Mouse (Mus musculus) left cerebral cortex, postnatal 14 days (tissue): ENCODE data around the gene Arxes1. TPM values are rescaled to one million over a fixed set of nuclear protein-coding genes. Genes with fewer than 3 reads are reported as not detected.
A peak's percentile ranks its signal among the peaks of the same experiment; 100 is the strongest.
"Not testable (repeated sequence)": the region's sequence is repeated elsewhere in the genome, so short reads cannot be mapped to it uniquely, and the experiment has no call there.

Experiments
- DNase-seq, 2 experiments: peaks; one replicate each; pipeline ENCODE4 v3.0.0; 2021 to 2022; ENCODE audit warnings: low spot score in 2 of 2, mixed read lengths in 1 of 2
- intact Hi-C: fragments of 180-260 bp; cut with DNase I; formaldehyde crosslinking; loops from one replicate; pipeline ENCODE4 v1.15.1; 2025
- long read RNA-seq, 2 experiments: library from polyadenylated mRNA; stranded (forward); transcript quantifications; one replicate each; pipeline ENCODE4 v2.0.0; 2021
- total RNA-seq, 2 experiments: library from RNA; stranded (reverse); gene quantifications; 2 replicates each; pipeline ENCODE4 v1.2.3; 2021

The Arxes1 gene
- 10 to 100 TPM; 57.2 to 59.4 TPM for total RNA-seq
- long read RNA-seq, experiment 1, transcript Arxes1-201 (1 exons, 1,580 nt) = major isoform, 58 of 58 reads
- long read RNA-seq, experiment 1, partial matches to known transcripts = 0 of 58 reads
- long read RNA-seq, experiment 1, other reads (novel, unspliced or antisense) = 0 of 58 reads
- long read RNA-seq, experiment 2, transcript Arxes1-201 (1 exons, 1,580 nt) = major isoform, 42 of 42 reads
- long read RNA-seq, experiment 2, partial matches to known transcripts = 0 of 42 reads
- long read RNA-seq, experiment 2, other reads (novel, unspliced or antisense) = 0 of 42 reads

GRCm38 (mm10) chrX:136032799-136033763, at the start of gene Arxes1:
Gene Arxes1, plus strand, starts transcription at chrX:136033367.
- intact Hi-C loops = not testable (repeated sequence)
- peak; percentile 12 to 17 for DNase-seq

GRCm38 (mm10) chrX:135984539-135985260, 48.5 kb upstream of the Arxes1 start:
- peak; percentile 36 to 66 for DNase-seq
- intact Hi-C loops = no loop called here

DNA sequence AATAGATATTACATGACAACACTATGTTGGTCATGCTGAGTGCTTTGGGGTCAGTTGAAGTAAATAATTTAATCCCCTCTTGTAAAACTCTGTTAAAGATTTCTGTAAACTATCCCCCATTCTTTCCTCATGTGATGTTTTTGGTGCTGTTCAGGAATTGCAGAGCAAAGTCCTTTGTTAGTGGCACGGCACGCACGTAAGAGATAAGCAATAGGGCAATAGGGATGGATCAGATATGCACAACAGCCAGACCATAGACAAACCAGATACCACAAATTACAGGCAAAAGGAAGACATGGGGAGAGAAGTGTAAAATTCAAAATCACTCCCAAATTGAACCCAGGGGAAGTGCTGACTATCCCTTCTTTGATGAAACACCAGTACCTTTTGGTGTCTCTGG, 46.9 kb upstream of the Arxes1 start:
- intact Hi-C loops = no loop called here
- no peak for DNase-seq

GRCm38 (mm10) chrX:135990661-135991060, 42.5 kb upstream of the Arxes1 start:
- DNase-seq = no peak
- intact Hi-C loops = no loop called here

GRCm38 (mm10) chrX:135993192-135993594, 40.0 kb upstream of the Arxes1 start:
- intact Hi-C loops, DNase-seq: not testable (repeated sequence)

DNA sequence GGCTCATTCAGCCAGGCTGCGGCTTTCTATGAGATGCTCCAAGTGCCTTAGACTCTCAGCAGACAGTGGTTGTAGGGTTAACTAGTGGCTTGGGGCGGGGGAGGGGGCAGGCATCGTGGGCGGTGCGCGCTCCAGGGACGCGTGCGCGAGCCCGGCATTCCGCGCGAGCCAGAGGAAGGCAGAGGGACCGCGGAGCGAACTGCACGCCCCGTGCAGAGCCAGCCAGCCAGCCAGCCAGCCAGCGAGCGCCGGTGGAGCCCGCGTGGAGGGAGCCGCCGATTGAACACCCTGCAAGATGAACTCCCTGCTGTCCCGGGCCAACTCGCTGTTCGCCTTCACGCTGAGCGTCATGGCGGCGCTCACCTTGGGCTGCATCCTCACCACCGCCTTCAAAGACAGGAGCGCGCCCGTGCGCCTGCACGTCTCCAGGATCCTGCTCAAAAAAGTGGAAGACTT, 39.5 kb upstream of the Arxes1 start, which contains the start of gene Arxes2:
Arxes2 (plus strand) TSS at position 161 of the 456 bp plus-strand sequence.
- intact Hi-C loops = not testable (repeated sequence)
- DNase-seq = peak in 1 of 2 experiments; percentile 9

DNA sequence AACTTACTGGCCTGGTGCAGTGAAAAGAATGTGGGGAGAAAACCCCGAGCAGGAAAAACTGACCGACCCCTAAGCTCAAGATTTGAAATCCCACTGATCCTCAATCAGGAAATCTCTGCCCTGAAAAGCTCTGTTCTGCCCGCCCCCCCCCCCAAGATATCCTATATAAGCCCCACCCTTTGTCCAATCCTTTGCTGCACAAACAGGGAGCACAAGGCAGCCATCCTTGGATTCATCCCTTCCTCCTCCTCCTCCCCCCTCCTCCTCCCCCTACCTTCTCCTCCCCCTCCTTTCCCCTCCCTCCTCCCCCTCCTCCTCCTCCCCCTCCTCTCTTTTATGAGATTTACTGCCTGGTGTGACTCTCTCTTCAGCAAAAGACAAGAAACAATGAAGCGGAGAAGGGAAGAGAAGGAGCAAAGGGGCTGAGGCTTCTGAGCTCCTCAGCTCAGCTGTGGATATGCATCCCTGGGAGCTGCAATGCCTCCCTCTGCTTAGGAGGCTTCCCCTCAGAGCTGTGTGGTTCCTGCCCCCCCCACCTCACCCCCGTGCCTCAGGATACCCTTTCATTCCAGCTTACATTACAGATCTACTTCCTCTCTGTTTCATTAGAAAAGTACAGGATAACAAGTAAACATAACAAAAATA, 25.8 kb upstream of the Arxes1 start:
- intact Hi-C loops = no loop called here
- DNase-seq = no peak

DNA sequence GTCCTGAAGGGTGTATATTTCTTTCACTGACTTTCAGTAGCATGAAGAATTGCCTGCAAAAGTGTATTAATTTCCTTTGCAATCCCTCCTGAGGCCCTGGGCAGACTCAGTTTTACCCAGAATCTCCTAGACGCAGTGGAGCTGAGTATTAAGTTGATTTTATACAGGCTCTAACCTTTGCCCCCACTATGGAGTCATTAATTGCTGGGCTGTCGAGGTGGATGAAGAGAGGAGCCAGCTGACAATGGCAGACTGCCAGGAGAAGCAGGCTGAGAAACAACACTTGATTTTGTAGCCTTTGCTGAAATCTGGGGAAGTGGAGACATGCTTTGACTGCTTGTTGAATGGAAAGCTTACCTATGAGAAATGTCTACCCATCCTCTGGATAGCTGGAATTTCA, 18.8 kb upstream of the Arxes1 start:
- intact Hi-C loops = no loop called here
- no peak for DNase-seq

GRCm38 (mm10) chrX:136030331-136030730, 2.8 kb upstream of the Arxes1 start:
- intact Hi-C loops = no loop called here
- peak in 1 of 2 experiments; percentile 6 for DNase-seq

GRCm38 (mm10) chrX:136043726-136044125, 10.6 kb downstream of the Arxes1 start:
- intact Hi-C loops = no loop called here
- DNase-seq = no peak

DNA sequence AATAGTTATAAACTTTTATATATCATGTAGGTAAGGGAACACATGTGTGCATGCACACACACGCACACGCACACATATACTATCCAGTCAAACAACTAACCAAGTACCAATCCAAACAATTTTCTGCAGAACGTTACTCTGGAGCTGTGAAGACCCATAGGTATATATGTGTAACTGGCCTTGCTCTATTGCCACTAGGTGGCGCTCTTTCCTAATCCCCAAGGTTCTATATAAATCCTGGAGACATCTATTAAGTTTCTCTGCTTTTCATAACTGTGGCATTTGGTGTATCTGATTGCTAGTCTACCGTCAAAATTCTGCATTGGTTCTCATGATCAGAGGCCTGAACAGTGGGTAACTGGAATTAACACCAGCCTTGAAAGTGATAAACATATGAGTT, 14.4 kb downstream of the Arxes1 start:
- peak; percentile 67 to 84 for DNase-seq
- intact Hi-C loops = loop anchor here (1.0 kb wide), 1 partner anchor 61 kb away; no protein-coding TSS in a partner anchor

- DNase-seq = no peak
- intact Hi-C loops = no loop called here
These were observed 18.1 kb downstream of the Arxes1 start for GRCm38 (mm10) chrX:136051219-136051618.

DNA sequence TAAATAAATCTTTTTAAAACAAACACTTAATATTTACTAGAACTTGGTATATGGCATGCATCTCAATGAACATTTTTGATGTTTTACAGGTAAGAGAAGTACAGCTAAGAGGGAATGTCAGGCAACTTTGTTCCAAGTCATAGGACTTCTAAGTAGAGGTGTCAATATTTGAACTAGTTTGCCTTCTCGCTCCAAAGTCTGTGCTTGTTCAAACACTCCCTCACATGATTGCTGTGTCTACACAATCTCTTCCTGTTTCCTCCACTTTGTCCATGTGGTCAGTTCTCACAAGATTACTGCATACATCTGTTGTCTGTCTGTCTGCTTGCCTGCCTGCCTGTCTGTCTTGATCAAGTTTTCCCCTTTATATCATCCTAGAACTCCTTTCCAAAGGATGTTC, 27.5 kb downstream of the Arxes1 start:
- no peak for DNase-seq
- intact Hi-C loops = no loop called here

- intact Hi-C loops = loop anchor here (5.0 kb wide), 1 partner anchor 40 kb away; no protein-coding TSS in a partner anchor
- peak; percentile 19 to 28 for DNase-seq
These were observed 34.2 kb downstream of the Arxes1 start for GRCm38 (mm10) chrX:136067201-136067991.

DNA sequence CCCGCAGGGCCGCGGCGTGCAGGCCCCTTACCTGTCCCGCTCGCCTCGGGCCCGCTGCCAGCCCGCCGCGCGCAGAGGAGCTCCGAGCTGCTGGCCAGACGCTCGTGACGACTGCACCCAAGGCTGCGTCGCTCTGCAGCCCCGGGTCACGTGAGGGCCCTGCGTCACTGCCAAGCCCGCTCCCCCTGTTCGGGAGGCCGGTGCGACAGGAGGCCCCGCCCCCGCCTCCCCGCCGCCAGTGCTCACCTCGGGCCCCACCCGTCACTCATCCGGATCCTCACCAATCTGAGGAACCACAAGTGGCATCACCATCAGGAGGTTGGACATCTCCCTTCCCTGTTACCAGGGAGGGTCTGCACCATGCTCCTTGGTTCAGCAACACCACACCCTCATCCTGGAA, 34.9 kb downstream of the Arxes1 start, which contains the start of gene Bex2:
Bex2 (minus strand) TSS at position 217 of the 400 bp plus-strand sequence.
- intact Hi-C loops = loop anchor here (5.0 kb wide), 1 partner anchor 39 kb away; no protein-coding TSS in a partner anchor

More for the DNA sequence above, 34.9 kb downstream of the Arxes1 start, which contains the start of gene Bex2:
- peak; percentile 5 to 38 for DNase-seq
